Mouse (Mus musculus): ENCODE data around the gene Baiap2. TPM values are rescaled to one million over a fixed set of nuclear protein-coding genes. Genes with fewer than 3 reads are reported as not detected.
A peak's percentile ranks its signal among the peaks of the same experiment; 100 is the strongest.

Baiap2 gene
- polyA plus RNA-seq, 1 experiment from 2014 or later, result 11.9 TPM

DNA sequence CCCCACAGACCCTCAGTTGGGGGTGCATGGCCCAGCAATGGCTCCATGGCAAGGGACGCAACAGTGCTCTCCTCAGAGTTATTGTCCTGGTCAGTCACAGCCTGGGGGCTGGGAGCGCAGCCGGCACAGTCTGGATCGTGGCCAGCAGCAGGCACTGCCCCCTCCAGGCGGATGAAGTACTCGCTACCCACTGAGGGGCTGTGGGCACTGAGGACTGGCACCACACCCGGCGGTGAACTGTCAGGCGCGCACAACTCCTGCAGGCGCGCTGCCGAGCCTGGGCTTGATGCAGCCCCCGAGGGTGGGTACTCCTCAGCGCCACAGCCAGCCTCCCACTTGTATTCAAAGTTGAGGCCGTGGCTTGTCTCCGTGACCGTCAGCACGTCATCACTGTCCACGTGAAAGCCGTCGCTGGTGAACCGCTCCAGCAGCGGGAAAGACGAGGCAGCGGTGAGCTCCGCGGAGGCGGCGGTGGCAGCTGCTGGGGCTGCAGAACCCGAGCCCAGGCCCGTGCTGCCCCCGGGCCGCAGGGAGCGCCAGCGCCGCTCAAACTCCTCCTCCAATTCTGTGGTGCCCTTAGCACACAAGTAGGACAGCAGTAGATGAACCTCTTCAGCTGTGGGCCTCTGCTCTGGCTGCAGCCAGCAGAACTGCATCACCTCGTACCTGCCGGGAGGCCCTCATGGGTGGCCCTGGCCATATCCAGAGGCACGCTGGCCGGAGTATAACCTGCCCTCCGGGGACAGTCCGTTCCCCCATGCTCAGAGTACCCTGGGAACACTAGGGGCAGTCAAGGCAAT is 69.4 kb downstream of the Baiap2 start:
- 42% methylated on average over 43 of the region's 43 CpGs for WGBS
- Histone ChIP-seq H3K27ac (ENCODE audit: low read depth, low read length) (no peak overlapping the region), H3K4me3 (ENCODE audit: low read depth, low read length) (peak overlapping the region; percentile 8; the same call in 1 of the 2 replicates), H3K27me3 (ENCODE audit: control insufficient read depth, insufficient read depth, low read length) (no peaks in the 10 kb centered on the region), H3K9me3 (ENCODE audit: control insufficient read depth, low read length) (no peaks in the 10 kb centered on the region), H3K4me2 (ENCODE audit: low read depth) (peak overlapping the region; percentile 21), H3K36me3 (ENCODE audit: control insufficient read depth, insufficient read depth, low read length) (no peaks in the 10 kb centered on the region), H3K4me1 (ENCODE audit: control insufficient read depth, insufficient read depth, low read length) (peaks cover 4% of the 10 kb centered on the region; the same call in 1 of the 2 replicates), H3K9ac (ENCODE audit: low read length) (peak overlapping the region; percentile 28; the same call in 1 of the 2 replicates)
- ATAC-seq (ENCODE audit: insufficient read depth, low FRiP score, low TSS enrichment) (peak; percentile 38; the same call in 1 of the 2 replicates), DNase-seq (ENCODE audit: low spot score) (peak; percentile 33)

- H3K4me2 ChIP-seq (ENCODE audit: low read depth), result no peak overlapping the region
- H3K4me1 ChIP-seq (ENCODE audit: control insufficient read depth, insufficient read depth, low read length), result peaks cover 4% of the 10 kb centered on the region; the same call in 1 of the 2 replicates
- H3K9me3 ChIP-seq (ENCODE audit: control insufficient read depth, low read length), result no peaks in the 10 kb centered on the region
- H3K27me3 ChIP-seq (ENCODE audit: control insufficient read depth, insufficient read depth, low read length), result no peaks in the 10 kb centered on the region
- 89% methylated on average over 13 of the region's 13 CpGs for WGBS
- ATAC-seq (ENCODE audit: insufficient read depth, low FRiP score, low TSS enrichment) (peak; percentile 40; the same call in 1 of the 2 replicates), DNase-seq (ENCODE audit: low spot score) (no peak)
- H3K4me3 ChIP-seq (ENCODE audit: low read depth, low read length), result no peak overlapping the region
- H3K36me3 ChIP-seq (ENCODE audit: control insufficient read depth, insufficient read depth, low read length), result no peaks in the 10 kb centered on the region
- no peak overlapping the region for H3K27ac ChIP-seq (ENCODE audit: low read depth, low read length)
- no peak overlapping the region for H3K9ac ChIP-seq (ENCODE audit: low read length)
Observed at GRCm38 (mm10) chr11:120012702-120013101, 70.1 kb downstream of the Baiap2 start.

DNA sequence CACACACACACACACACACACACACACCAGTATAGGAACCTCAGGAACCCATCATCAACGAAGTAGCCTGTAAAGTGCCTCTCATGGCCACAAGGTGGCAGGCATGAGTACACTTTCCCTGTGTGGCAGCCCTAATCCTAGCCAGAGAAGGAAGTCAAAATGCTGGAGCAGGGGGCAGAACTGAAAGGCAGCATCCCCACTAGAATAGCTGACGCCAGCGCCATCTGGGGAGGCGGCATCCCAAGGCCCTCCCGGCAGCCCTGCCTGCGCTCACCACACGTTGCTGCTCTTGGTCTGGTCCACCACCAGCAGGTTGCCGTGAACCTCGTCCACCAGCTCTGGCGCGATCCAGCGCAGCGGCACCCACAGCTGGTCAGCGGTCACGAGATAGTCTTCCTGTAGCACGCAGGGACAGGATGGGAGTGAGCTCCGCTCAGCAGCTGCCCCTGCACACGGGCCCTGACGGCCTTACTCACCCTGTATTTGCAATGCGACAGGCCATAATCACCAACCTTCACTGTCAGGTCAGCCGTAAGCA is 70.7 kb downstream of the Baiap2 start:
- H3K27ac ChIP-seq (ENCODE audit: low read depth, low read length), result no peak overlapping the region
- WGBS, result 13% methylated on average over 21 of the region's 21 CpGs
- ATAC-seq (ENCODE audit: insufficient read depth, low FRiP score, low TSS enrichment), result peak; percentile 75

DNA sequence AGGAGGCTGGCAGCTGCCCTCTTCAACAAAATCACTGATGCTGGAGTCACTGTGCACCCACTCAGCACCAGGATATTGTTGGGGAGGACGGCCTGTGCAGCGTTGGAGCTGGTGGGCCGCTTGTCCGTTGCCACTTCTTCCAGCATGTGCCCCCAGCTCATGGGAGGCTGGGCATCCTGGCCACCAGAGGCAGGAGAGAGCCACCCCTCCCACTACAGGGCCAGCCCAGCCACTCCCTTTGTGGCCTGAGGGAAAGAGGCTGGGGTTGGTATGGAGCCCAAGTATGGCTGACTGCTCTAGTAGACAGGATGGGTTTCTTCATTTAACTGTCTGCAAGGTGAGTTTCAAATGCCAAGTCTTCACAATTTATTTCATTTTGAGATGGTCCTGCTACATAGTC is 72.2 kb downstream of the Baiap2 start:
- 95% methylated on average over 4 of the region's 4 CpGs for WGBS

More for the DNA sequence above, 70.7 kb downstream of the Baiap2 start:
- no peaks in the 10 kb centered on the region for H3K27me3 ChIP-seq (ENCODE audit: control insufficient read depth, insufficient read depth, low read length)
- peak; percentile 87 for DNase-seq (ENCODE audit: low spot score)
- no peaks in the 10 kb centered on the region for H3K9me3 ChIP-seq (ENCODE audit: control insufficient read depth, low read length)
- peaks cover 4% of the 10 kb centered on the region; the same call in 1 of the 2 replicates for H3K4me1 ChIP-seq (ENCODE audit: control insufficient read depth, insufficient read depth, low read length)
- H3K4me3 ChIP-seq (ENCODE audit: low read depth, low read length), result peak overlapping the region; percentile 23; the same call in 1 of the 2 replicates
- H3K36me3 ChIP-seq (ENCODE audit: control insufficient read depth, insufficient read depth, low read length), result no peaks in the 10 kb centered on the region
- peak overlapping the region; percentile 43 for H3K4me2 ChIP-seq (ENCODE audit: low read depth)
- H3K9ac ChIP-seq (ENCODE audit: low read length), result peak overlapping the region; percentile 39

GRCm38 (mm10) chr11:120017011-120017410 is 74.4 kb downstream of the Baiap2 start:
- ATAC-seq (ENCODE audit: insufficient read depth, low FRiP score, low TSS enrichment), result no peak
- no peak for DNase-seq (ENCODE audit: low spot score)
- H3K36me3 ChIP-seq (ENCODE audit: control insufficient read depth, insufficient read depth, low read length), result no peaks in the 10 kb centered on the region
- no peak overlapping the region for H3K4me3 ChIP-seq (ENCODE audit: low read depth, low read length)
- H3K4me2 ChIP-seq (ENCODE audit: low read depth), result no peak overlapping the region
- peaks cover 17% of the 10 kb centered on the region for H3K4me1 ChIP-seq (ENCODE audit: control insufficient read depth, insufficient read depth, low read length)
- H3K9ac ChIP-seq (ENCODE audit: low read length), result no peak overlapping the region
- no peaks in the 10 kb centered on the region for H3K27me3 ChIP-seq (ENCODE audit: control insufficient read depth, insufficient read depth, low read length)
- WGBS, result 82% methylated on average over 8 of the region's 8 CpGs
- H3K27ac ChIP-seq (ENCODE audit: low read depth, low read length), result no peak overlapping the region
- no peaks in the 10 kb centered on the region for H3K9me3 ChIP-seq (ENCODE audit: control insufficient read depth, low read length)

More for the DNA sequence above, 72.2 kb downstream of the Baiap2 start:
- no peaks in the 10 kb centered on the region for H3K27me3 ChIP-seq (ENCODE audit: control insufficient read depth, insufficient read depth, low read length)
- ATAC-seq (ENCODE audit: insufficient read depth, low FRiP score, low TSS enrichment) (no peak), DNase-seq (ENCODE audit: low spot score) (no peak)
- no peaks in the 10 kb centered on the region for H3K9me3 ChIP-seq (ENCODE audit: control insufficient read depth, low read length)
- peaks cover 7% of the 10 kb centered on the region for H3K4me1 ChIP-seq (ENCODE audit: control insufficient read depth, insufficient read depth, low read length)
- no peaks in the 10 kb centered on the region for H3K36me3 ChIP-seq (ENCODE audit: control insufficient read depth, insufficient read depth, low read length)
- H3K27ac ChIP-seq (ENCODE audit: low read depth, low read length), result no peak overlapping the region
- H3K9ac ChIP-seq (ENCODE audit: low read length), result no peak overlapping the region
- no peak overlapping the region for H3K4me3 ChIP-seq (ENCODE audit: low read depth, low read length)
- no peak overlapping the region for H3K4me2 ChIP-seq (ENCODE audit: low read depth)

DNA sequence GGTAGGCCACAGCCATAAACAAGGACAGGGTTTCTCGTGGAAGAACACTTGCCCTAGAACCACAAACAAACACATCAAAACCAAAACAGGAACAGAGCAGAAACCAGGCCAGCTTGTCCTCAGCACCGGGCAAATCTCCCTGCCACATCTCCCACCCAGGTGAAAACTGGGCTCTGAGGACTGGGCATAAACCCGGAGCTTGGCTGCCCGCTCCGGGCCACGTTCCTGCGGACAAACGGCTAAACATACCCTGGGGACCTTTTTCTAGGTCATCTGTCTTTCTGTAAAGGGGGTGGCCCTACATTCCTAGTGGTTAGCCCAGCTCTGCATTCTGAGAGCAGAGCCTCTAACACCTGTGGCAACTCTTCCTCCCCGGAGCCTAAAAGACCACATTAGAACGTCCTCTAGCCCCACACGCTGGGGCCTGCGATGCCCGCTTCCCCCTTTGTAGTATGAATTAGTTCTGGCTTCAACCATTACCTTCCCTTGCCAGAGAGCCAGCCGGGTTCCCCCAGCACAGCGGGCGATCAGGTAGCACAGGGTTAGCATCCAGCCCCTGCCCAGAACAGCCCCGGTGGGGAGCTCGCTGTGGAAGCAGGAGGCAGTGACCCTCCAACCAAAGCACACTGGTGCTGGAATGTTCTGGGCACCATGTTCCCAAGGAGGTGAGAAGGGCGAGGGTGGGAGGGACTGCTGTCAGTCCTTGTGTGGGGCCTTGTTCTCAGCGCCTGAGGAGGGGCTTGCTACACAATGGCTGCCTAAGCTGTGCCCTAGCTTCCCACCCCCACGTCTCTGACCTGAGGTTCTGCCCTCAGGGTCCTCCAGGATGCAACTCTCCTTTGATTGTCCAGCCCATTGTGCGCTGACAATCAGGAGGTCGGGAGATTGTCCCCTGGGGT is 77.2 kb downstream of the Baiap2 start:
- Histone ChIP-seq H3K4me3 (ENCODE audit: low read depth, low read length) (no peak overlapping the region), H3K27me3 (ENCODE audit: control insufficient read depth, insufficient read depth, low read length) (no peaks in the 10 kb centered on the region), H3K4me2 (ENCODE audit: low read depth) (no peak overlapping the region), H3K4me1 (ENCODE audit: control insufficient read depth, insufficient read depth, low read length) (peaks cover 21% of the 10 kb centered on the region), H3K9ac (ENCODE audit: low read length) (peak overlapping the region; percentile 29), H3K36me3 (ENCODE audit: control insufficient read depth, insufficient read depth, low read length) (no peaks in the 10 kb centered on the region), H3K9me3 (ENCODE audit: control insufficient read depth, low read length) (no peaks in the 10 kb centered on the region), H3K27ac (ENCODE audit: low read depth, low read length) (no peak overlapping the region)
- no peak for DNase-seq (ENCODE audit: low spot score)
- 54% methylated on average over 23 of the region's 23 CpGs for WGBS
- no peak for ATAC-seq (ENCODE audit: insufficient read depth, low FRiP score, low TSS enrichment)

GRCm38 (mm10) chr11:120021367-120021766 is 78.8 kb downstream of the Baiap2 start:
- Histone ChIP-seq H3K9ac (ENCODE audit: low read length) (no peak overlapping the region), H3K4me2 (ENCODE audit: low read depth) (no peak overlapping the region), H3K36me3 (ENCODE audit: control insufficient read depth, insufficient read depth, low read length) (no peaks in the 10 kb centered on the region), H3K4me3 (ENCODE audit: low read depth, low read length) (no peak overlapping the region), H3K27me3 (ENCODE audit: control insufficient read depth, insufficient read depth, low read length) (no peaks in the 10 kb centered on the region), H3K9me3 (ENCODE audit: control insufficient read depth, low read length) (no peaks in the 10 kb centered on the region), H3K27ac (ENCODE audit: low read depth, low read length) (no peak overlapping the region), H3K4me1 (ENCODE audit: control insufficient read depth, insufficient read depth, low read length) (peaks cover 21% of the 10 kb centered on the region)
- ATAC-seq (ENCODE audit: insufficient read depth, low FRiP score, low TSS enrichment), result no peak
- no peak for DNase-seq (ENCODE audit: low spot score)
- 94% methylated on average over 16 of the region's 16 CpGs for WGBS

GRCm38 (mm10) chr11:120022216-120022615 is 79.7 kb downstream of the Baiap2 start:
- peaks cover 21% of the 10 kb centered on the region for H3K4me1 ChIP-seq (ENCODE audit: control insufficient read depth, insufficient read depth, low read length)

More at GRCm38 (mm10) chr11:120022216-120022615, 79.7 kb downstream of the Baiap2 start:
- peak overlapping the region; percentile 6; the same call in 1 of the 2 replicates for H3K9ac ChIP-seq (ENCODE audit: low read length)
- 68% methylated on average over 8 of the region's 8 CpGs for WGBS
- no peak for ATAC-seq (ENCODE audit: insufficient read depth, low FRiP score, low TSS enrichment)
- no peaks in the 10 kb centered on the region for H3K27me3 ChIP-seq (ENCODE audit: control insufficient read depth, insufficient read depth, low read length)
- no peak overlapping the region for H3K27ac ChIP-seq (ENCODE audit: low read depth, low read length)
- H3K9me3 ChIP-seq (ENCODE audit: control insufficient read depth, low read length), result no peaks in the 10 kb centered on the region
- no peak for DNase-seq (ENCODE audit: low spot score)
- H3K4me3 ChIP-seq (ENCODE audit: low read depth, low read length), result no peak overlapping the region
- no peaks in the 10 kb centered on the region for H3K36me3 ChIP-seq (ENCODE audit: control insufficient read depth, insufficient read depth, low read length)
- H3K4me2 ChIP-seq (ENCODE audit: low read depth), result no peak overlapping the region
